Mouse (Mus musculus) lung, embryonic 16.5 days (tissue): ENCODE results near the gene Pgap3. TPM values are rescaled to one million over a fixed set of nuclear protein-coding genes. Genes with fewer than 3 reads are reported as not detected.

Experiments used
- ATAC-seq: fragments of 200-750 bp; cut with Nextera tagmentation; 2 replicates; pipeline ENCODE4 v1.8.0; 2017; ENCODE audit warnings: low read depth, mild to moderate bottlenecking, moderate library complexity
- H3K27ac ChIP-seq: fragments of 300-500 bp; sonication (generic); 2 replicates; pipeline ENCODE4 v1.5.1; 2014; ENCODE audit warnings: mild to moderate bottlenecking, control low read depth, low read length
- H3K27me3 ChIP-seq: fragments of 300-500 bp; sonication (generic); 2 replicates; pipeline ENCODE4 v1.6.1; 2014; ENCODE audit warnings: low read depth, low read length, mixed read lengths; ENCODE audit not compliant: control insufficient read depth, insufficient read depth
- H3K36me3 ChIP-seq: fragments of 300-500 bp; sonication (generic); 2 replicates; pipeline ENCODE4 v1.6.1; 2014; ENCODE audit warnings: low read length; ENCODE audit not compliant: control insufficient read depth, insufficient read depth
- H3K4me1 ChIP-seq: fragments of 300-500 bp; sonication (generic); replicated peaks from 2 replicates; pipeline ENCODE4 v1.6.1; 2014; ENCODE audit warnings: low read length, mixed read lengths; ENCODE audit not compliant: control insufficient read depth, insufficient read depth
- H3K4me2 ChIP-seq: fragments of 300-500 bp; sonication (generic); 2 replicates; pipeline ENCODE4 v1.6.1; 2014; ENCODE audit warnings: low read depth, low read length, control low read depth
- H3K4me3 ChIP-seq: fragments of 300-500 bp; sonication (generic); 2 replicates; pipeline ENCODE4 v1.5.1; 2014; ENCODE audit warnings: mild to moderate bottlenecking, low read length, control low read depth
- H3K9ac ChIP-seq: fragments of 300-500 bp; sonication (generic); 2 replicates; pipeline ENCODE4 v1.6.1; 2014; ENCODE audit warnings: low read length, control low read depth
- H3K9me3 ChIP-seq: fragments of 300-500 bp; sonication (generic); 2 replicates; pipeline ENCODE4 v1.6.1; 2016; ENCODE audit warnings: low read length; ENCODE audit not compliant: control insufficient read depth
- WGBS: fragments of 180-500 bp; shearing (Covaris S2); extraction: QIAGEN DNeasy Blood & Tissue Kit; methylation state at CpG from one replicate; pipeline ENCODE4 v1.1.7; 2014; 5-methylcytosine and 5-hydroxymethylcytosine counted together
- polyA plus RNA-seq: library from polyadenylated mRNA; unstranded; fragments of >200 nt; fragmentation: Nextera tagmentation; extraction: Ambion mirVana; gene quantifications from 2 replicates; pipeline ENCODE4 v1.2.1, GENCODE M21; 2015

Pgap3 gene
- polyA plus RNA-seq, 1 experiment from 2014 or later = 16.2 TPM

DNA sequence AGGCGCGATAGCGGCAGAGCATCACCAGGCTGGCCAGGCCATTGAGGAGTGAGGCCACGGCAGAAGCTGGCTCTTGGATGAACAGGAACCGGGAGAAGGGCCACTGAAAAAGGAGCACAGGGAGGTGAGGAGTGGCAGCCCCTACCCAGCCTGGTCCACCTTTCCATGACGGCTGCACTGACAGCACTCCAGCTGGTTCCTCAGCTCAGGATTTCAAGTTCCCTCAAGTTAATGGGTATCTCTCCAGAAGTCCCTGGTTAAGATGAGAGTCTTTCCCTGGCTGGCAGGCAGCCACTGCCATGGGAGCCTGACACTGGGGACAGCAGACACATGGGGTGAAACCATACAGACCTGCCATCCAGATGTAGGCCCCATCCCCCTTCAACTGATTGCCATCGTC, 2.3 kb downstream of the Pgap3 start:
- no peaks in the 10 kb centered on the region for H3K27me3 ChIP-seq
- peaks cover 33% of the 10 kb centered on the region for H3K4me1 ChIP-seq
- H3K36me3 ChIP-seq = no peaks in the 10 kb centered on the region
- ATAC-seq = no peak
- H3K9ac ChIP-seq = no peak overlapping the region
- no peak overlapping the region for H3K4me2 ChIP-seq
- H3K4me3 ChIP-seq = no peak overlapping the region
- no peak overlapping the region for H3K27ac ChIP-seq
- H3K9me3 ChIP-seq = no peaks in the 10 kb centered on the region
- WGBS = 86% methylated on average over 7 of the region's 7 CpGs

DNA sequence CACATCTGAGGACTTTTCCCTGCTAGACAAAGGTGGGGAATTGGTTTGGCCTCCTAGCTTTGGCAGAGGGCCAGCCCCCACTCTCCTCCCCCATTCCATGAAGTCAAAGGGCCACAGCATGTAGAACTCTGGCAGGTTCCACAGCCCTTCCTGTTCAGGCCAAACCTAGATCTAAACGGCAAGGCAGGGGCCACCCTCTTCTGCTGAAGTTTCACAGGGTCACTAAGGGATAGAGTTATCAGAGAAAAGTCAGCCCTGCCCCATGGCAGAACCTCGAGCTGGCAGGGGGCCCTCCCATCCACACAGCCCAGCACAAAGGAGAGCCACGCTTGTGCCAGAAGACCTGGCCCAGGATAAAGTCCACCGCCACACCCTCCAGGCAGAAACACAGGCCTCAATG, 5.2 kb downstream of the Pgap3 start:
- Histone ChIP-seq H3K9ac (peak overlapping the region; percentile 34; the same call in 1 of the 2 replicates), H3K36me3 (no peaks in the 10 kb centered on the region), H3K4me3 (no peak overlapping the region), H3K9me3 (no peaks in the 10 kb centered on the region), H3K4me1 (peaks cover 44% of the 10 kb centered on the region), H3K4me2 (no peak overlapping the region), H3K27ac (peak overlapping the region; percentile 90), H3K27me3 (no peaks in the 10 kb centered on the region)
- no peak; the same call in 1 of the 2 replicates for ATAC-seq
- WGBS = 28% methylated on average over 4 of the region's 4 CpGs

DNA sequence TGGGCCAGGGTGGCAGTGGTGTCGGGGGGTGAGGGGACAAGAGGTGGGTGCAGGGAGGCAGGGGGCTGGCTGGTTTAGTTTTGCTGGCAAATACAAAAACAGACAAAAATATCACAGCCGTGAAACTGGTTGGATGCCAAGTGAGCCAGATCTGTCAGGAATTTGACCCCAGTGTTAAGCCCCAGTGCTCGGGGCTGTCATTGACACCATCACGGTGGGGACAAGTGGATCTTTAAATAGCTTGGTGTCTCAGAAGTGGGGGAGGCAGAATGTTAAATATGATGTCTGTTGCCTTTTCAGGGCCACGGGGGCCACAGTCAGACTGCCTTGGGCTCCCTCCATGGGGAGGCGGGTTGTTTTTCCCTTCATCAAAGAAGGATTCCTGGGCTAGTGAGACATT, 6.0 kb downstream of the Pgap3 start:
- peaks cover 38% of the 10 kb centered on the region for H3K4me1 ChIP-seq
- ATAC-seq = no peak
- H3K9ac ChIP-seq = peak overlapping the region; percentile 22; the same call in 1 of the 2 replicates
- H3K27ac ChIP-seq = peak overlapping the region; percentile 90
- H3K36me3 ChIP-seq = no peaks in the 10 kb centered on the region
- WGBS = 18% methylated on average over 6 of the region's 6 CpGs
- H3K27me3 ChIP-seq = no peaks in the 10 kb centered on the region
- H3K4me3 ChIP-seq = no peak overlapping the region
- H3K4me2 ChIP-seq = no peak overlapping the region
- no peaks in the 10 kb centered on the region for H3K9me3 ChIP-seq

DNA sequence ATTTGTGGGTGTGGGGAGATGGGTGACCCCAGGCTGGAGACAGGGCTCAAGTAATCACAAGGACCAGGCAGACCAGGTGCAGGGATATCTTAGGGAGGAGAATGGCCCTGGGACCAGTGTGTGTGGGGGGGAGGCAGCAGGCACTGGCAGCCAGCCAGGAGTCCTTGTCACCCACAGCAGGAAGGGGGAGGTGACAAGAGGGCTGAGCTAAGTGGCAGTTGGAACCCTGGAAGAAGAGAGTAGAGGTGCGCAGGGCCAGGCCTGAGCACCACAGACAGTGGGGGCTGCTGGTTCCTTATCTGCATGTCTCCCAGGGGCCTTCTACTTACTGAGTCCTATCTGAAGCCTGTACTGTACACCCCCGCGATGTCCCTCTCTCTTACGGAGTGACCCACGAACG, 7.0 kb downstream of the Pgap3 start:
- 42% methylated on average over 6 of the region's 6 CpGs for WGBS
- Histone ChIP-seq H3K4me2 (no peak overlapping the region), H3K4me3 (no peak overlapping the region), H3K9ac (0 out of 2 replicates have a peak overlapping the region, but pooled peaks have one; percentile 44), H3K4me1 (peaks cover 45% of the 10 kb centered on the region), H3K9me3 (no peaks in the 10 kb centered on the region), H3K27ac (peak overlapping the region; percentile 90), H3K36me3 (no peaks in the 10 kb centered on the region), H3K27me3 (no peaks in the 10 kb centered on the region)
- ATAC-seq = peak; percentile 63

DNA sequence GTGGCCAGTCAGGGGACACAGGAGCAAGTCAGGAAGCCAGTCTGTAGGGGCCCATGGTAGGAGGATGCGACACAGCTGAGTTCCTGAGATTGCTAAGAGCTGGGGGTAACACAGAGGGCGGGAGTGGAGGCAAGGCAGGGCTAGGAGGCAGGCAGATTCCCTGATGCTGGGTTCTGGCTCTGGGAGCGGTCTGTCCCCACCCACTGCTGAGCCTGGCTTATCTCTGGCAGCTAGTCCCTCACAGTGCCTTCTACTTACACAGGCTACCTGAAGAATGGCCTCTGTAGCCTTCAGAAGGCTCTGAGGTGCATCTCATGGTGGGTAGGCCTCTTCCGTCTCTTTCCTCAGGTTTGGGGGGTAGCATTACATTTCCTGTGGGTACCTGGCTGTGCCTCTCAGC, 7.6 kb downstream of the Pgap3 start:
- H3K27ac ChIP-seq = peak overlapping the region; percentile 90
- H3K4me3 ChIP-seq = no peak overlapping the region
- no peak for ATAC-seq

DNA sequence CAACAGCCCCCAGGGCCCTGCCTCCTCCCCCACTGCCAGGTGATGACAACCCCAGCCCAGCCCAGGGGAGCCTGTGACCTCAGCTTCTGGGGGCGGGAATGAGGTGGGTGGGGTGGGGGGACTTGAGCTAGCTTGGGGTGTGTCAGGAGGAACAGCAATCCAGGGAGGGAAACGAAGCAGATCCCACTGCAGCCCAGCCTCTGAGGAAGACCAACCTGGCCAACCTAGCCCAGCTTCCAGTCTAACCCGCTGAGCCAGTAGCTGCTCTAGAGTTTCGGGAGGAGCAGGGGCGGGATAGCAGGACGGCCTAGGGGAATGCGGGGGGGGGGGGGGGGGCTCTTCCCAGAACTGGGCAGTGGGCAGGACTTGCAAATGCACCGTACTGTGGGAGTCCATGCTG, 8.3 kb downstream of the Pgap3 start:
- ATAC-seq = peak; percentile 34
- Histone ChIP-seq H3K9me3 (no peaks in the 10 kb centered on the region), H3K4me1 (peaks cover 45% of the 10 kb centered on the region), H3K27me3 (peaks cover 9% of the 10 kb centered on the region), H3K36me3 (no peaks in the 10 kb centered on the region), H3K4me3 (no peak overlapping the region), H3K9ac (0 out of 2 replicates have a peak overlapping the region, but pooled peaks have one; percentile 26), H3K27ac (peak overlapping the region; percentile 90), H3K4me2 (no peak overlapping the region)
- WGBS = 17% methylated on average over 7 of the region's 8 CpGs

More for the DNA sequence above, 7.6 kb downstream of the Pgap3 start:
- Histone ChIP-seq H3K9ac (peak overlapping the region; percentile 10; the same call in 1 of the 2 replicates), H3K36me3 (no peaks in the 10 kb centered on the region), H3K9me3 (no peaks in the 10 kb centered on the region), H3K4me1 (peaks cover 45% of the 10 kb centered on the region), H3K27me3 (peaks cover 3% of the 10 kb centered on the region; the same call in 1 of the 2 replicates), H3K4me2 (peak overlapping the region; percentile 4; the same call in 1 of the 2 replicates)
- WGBS = 40% methylated on average over 4 of the region's 4 CpGs

DNA sequence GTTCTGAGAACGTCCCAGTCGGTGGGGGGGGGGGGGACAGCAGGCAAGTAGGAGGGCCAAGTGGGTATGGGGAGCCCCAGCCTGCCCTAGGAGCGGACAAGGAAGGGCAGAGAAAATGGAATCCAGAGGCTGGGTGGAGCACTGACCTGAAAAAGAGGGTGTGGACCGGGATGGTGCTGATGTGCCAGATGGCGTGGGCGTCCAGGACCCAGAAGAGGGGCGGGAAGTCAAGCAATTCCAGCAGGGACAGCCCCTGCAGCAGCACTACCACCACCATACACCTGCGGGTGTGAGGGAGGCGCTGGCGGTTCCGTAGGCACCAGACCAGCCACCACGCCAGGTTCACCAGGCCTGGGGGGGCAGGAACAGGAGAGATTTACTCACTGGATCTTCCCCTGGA, 10.1 kb downstream of the Pgap3 start:
- peaks cover 47% of the 10 kb centered on the region for H3K4me1 ChIP-seq
- no peak for ATAC-seq
- H3K4me2 ChIP-seq = no peak overlapping the region
- H3K36me3 ChIP-seq = no peaks in the 10 kb centered on the region
- no peak overlapping the region for H3K4me3 ChIP-seq
- no peaks in the 10 kb centered on the region for H3K9me3 ChIP-seq
- H3K9ac ChIP-seq = no peak overlapping the region
- 76% methylated on average over 12 of the region's 12 CpGs for WGBS
- no peak overlapping the region for H3K27ac ChIP-seq
- peaks cover 26% of the 10 kb centered on the region for H3K27me3 ChIP-seq

DNA sequence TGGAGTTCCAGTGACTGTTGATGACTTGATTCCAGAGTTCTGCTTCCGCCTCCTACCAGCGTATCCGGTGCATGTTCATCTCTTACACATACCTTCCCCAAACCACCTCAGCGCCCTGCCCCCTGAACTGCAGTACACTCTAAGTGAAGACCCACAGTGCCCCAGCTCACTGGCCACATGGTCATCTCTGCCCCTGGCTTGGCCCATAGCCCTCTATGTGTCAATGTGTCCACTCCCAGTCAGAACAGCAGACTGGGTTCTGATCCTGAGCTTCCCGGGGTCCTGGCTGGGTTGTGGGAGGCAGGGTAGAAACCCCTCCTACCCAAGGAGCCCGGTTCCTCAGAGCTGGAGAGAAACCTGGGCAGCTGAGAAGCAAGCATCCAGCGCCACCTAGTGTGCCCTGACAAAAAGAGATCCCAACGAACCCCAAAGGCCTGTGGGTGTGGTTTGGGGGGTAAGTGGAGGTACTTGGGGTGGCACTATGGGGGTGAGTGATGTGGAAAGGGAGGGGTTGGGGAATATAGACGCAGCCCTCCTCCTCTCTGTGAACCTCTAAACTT, 11.0 kb downstream of the Pgap3 start:
- H3K4me2 ChIP-seq = no peak overlapping the region
- no peak overlapping the region for H3K4me3 ChIP-seq
- H3K9ac ChIP-seq = no peak overlapping the region
- no peak overlapping the region for H3K27ac ChIP-seq
- peaks cover 39% of the 10 kb centered on the region for H3K4me1 ChIP-seq
- peak; percentile 15; the same call in 1 of the 2 replicates for ATAC-seq
- WGBS = 28% methylated on average over 9 of the region's 9 CpGs
- H3K36me3 ChIP-seq = no peaks in the 10 kb centered on the region
- no peaks in the 10 kb centered on the region for H3K9me3 ChIP-seq
- H3K27me3 ChIP-seq = peaks cover 31% of the 10 kb centered on the region

DNA sequence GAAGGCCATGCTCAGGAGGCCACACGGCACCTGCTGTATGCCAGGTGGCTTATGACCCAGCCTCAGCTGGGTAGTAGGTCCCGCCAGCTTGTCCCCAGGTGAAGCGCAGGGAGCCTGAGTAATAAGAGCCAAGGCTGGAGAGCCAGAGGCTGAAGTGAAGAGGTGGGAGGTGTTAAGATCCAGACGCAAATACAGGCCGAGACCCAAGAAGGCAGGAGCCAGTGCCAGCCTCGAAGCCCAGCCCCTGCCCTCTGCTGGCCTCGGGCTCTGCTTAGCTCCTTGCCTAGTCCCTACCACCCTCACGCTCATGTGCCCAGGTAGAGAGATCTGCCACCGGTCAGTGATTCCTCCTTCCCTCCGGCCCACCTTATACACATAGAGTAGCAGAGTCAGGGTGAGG, 12.0 kb downstream of the Pgap3 start:
- no peak overlapping the region for H3K27ac ChIP-seq
- H3K36me3 ChIP-seq = no peaks in the 10 kb centered on the region
- H3K9ac ChIP-seq = no peak overlapping the region
- peak; percentile 29 for ATAC-seq
- 62% methylated on average over 10 of the region's 10 CpGs for WGBS
- peaks cover 30% of the 10 kb centered on the region for H3K4me1 ChIP-seq
- H3K27me3 ChIP-seq = peaks cover 31% of the 10 kb centered on the region
- no peaks in the 10 kb centered on the region for H3K9me3 ChIP-seq
- no peak overlapping the region for H3K4me3 ChIP-seq
- H3K4me2 ChIP-seq = no peak overlapping the region
